Mouse (Mus musculus): Measurements from ENCODE around the gene Rock2.
"Not testable (repeated sequence)": the region's sequence is repeated elsewhere in the genome, so short reads cannot be mapped to it uniquely, and the experiment has no call there.

Rock2 gene

DNA sequence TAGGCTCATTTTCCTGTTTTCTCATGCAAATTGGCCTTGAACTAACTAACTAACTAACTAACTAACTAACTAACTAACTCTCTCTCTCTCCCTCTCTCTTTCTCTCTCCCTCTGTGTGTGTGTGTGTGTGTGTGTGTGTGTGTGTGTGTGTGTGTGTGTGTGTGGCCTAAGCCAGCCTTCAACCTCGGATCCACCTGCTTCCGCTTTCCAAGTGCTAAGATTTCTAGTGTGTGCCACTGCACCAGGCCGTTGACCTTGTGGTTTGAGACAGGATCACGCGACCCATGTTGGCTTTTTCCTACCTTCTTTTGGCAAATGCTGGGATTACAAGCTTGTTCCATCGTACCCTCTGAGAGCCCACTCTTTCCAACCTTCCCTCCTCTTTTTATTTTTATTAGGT, 105.9 kb downstream of the Rock2 start:
- DNase-seq = peak in 1 of 2 experiments; percentile 24

DNA sequence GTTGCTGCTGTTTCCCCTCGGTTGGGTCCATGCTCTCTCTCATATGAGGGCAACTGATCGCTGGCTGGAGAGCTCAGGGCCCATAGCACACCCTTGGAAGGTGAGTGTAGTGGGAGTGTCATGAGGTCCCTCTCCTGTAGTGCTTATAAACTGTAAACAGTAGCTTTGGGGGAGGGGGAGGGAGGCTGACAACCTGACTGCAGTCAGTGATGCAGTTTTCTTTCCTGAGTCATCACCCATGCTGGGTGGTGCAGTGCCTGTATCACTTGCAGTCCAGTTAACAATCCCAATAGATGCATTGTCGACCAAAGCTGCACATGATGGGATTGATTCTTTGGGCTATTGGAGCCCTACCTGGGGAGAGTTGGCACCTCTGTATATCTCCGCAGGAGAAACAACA, 106.5 kb downstream of the Rock2 start:
- DNase-seq = no peak

DNA sequence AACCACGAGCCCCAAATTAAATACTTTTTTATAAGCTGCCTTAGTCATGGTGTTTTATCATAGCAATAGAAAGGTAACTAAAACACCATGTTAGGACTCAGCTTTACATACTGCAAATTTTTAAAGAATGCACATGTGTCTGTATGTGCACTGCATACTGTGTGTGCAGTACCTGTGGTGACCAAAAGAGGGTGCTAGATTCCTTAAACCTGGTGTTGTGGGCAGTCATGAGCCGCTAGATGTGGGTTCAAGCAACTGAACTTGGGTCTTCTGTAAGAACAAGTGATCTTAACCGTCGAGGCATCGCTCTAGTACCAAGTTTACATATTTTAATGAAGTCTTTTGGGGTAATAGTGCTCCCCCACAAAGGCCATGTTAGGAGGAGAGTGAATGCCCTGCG, 114.8 kb downstream of the Rock2 start:
- no peak for DNase-seq

DNA sequence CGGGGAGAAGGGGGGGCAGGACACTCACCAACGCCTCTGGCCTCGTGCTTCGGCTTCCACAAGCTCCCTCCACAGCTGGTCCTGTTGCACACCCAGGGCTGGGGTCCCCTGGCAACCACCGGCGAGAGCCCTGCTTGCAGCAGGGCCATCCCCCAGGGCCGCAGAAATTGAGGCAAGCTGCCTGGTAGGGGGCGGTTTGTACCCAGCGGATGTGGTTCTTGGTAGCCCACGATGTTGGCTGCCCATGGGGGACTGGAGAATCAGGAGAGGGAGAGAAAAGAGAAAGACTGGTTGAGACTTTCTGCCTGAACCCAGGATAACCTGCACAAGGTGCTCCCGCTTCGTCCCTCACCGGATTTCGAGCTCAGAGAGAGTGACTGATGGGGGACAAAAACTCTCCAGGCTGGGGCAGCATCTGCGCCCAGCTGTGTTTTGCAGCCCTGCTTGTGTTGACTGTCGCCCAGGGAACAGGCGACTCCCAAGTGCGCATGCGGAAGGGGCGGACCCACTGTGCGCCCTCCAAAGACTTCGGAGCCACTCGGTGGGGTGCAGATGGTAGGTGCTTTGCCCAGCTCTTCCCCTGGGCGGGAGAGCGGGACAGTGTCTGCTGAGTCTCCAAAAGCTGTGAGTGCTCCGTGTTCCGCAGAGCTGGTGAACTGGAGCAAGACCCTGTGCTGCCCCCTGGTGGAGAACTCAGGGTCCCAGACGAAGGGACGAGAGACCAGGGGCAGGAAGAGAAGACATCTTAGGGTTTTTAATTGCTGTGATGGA, 116.6 kb downstream of the Rock2 start, which contains the start of gene 2410004P03Rik:
TSS of gene 2410004P03Rik (minus strand) at position 628 of the 771 bp plus-strand sequence.
- DNase-seq = peak; percentile 67 to 81

DNA sequence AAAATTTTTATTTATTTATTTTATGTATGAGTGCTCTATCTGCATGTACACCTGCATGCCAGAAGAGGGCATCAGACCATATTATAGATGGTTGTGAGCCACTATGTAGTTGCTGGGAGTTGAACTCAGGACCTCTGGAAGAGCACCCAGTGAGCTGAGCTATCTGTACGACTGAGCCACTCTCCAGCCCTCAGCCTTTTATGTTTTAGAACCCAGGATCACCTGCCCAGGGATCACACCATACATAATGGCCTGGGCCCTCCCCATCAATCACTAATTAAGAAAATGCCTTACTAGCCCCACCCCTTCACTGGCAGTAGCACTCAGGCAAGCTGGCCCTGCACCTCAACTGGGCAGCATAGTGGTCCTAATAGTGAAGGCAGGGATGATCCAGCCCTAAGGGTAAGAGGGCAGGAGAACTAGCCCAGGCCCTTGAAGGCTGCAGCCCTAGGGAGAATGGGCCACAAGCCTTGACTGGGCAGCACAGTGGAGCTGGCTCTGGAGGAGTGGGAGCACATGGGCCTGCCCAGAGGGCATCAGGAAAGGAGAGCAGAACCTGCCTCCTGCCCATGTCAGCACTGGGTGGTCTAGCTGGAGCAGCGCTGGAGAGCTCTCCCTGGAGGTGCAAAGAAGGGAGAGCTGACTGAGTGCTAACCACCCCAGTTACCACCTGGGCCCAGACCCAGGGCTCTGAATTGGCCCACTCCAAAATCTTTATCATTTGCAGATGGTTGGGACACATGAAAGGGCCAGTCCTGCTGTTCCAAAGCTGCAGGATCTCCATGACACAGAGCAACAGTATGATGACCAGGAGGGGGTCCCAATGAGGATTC, 117.6 kb downstream of the Rock2 start:
- DNase-seq = no peak

DNA sequence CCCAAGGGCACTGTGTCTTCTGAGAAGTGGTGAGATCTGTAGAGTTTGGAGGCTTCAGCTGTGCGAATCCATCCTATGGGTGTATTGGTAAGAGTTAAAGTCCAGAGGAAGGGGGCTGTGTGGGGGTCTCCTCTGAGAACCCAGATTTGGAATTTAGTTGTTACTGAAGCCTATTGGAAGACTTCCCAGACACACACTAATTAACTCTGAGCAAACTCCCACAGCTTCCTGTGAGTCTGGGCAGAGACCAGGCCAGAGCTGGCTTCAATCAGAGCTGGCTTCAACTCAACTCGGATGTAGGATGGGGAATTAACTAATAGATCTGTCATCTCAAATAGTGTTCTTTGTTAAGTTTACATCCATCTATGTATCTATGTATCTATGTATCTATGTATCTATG, 121.0 kb downstream of the Rock2 start:
- no peak for DNase-seq

DNA sequence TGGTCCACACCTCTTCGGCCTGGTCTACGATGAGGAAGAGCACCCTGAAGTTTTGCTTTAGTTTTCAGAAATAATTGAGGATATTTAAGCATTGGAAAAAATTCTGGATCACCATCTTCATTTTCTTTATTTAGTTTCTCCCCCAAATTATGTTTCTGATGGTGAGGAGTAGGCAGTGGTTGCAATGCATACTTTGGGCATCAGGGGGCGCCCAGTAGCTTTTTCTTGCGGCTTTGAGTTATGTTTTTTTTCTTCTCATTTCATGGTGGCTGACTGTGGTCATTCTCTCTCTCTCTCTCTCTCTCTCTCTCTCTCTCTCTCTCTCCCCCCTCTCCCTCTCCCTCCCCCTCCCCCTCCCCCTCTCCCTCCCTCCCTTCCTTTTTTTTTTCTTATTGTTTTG, 123.8 kb downstream of the Rock2 start:
- peak; percentile 41 to 80 for DNase-seq

DNA sequence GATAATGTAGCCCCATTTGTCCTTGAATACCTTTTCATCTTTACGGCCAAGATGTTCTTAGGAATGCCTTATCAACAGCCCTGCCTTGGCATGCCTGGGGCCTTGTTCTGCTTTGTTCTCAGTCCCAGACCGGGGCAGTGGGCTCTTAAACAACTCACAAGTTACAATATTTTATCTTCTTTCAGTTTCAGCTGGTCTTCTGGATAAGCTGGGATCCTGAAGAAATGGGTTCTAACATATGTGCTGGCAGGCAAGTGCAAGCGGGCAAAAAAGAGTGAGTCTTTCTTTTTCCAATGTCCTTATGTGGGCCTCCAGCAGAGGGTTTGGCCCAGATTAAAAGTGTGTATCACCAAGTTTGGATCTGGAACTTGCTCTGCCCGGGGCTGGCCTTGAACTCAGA, 126.4 kb downstream of the Rock2 start:
- DNase-seq = not testable (repeated sequence)

DNA sequence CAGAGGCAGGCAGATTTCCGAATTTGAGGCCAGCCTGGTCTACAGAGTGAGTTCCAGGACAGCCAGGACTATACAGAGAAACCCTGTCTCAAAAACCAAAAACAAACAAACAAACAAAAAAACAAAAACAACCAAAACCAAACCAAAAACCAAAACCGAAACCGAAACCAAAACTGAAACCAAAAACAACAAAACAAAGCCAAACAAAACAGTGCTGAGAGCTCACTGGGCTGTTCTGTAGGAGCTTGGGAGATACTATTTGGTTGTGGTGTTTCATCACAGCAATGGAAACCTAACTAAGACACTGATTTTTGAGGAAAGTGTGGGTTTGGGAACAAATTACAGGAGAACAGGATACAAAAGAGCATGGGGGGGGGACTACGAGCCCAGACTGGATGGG, 127.5 kb downstream of the Rock2 start:
- DNase-seq = no peak

DNA sequence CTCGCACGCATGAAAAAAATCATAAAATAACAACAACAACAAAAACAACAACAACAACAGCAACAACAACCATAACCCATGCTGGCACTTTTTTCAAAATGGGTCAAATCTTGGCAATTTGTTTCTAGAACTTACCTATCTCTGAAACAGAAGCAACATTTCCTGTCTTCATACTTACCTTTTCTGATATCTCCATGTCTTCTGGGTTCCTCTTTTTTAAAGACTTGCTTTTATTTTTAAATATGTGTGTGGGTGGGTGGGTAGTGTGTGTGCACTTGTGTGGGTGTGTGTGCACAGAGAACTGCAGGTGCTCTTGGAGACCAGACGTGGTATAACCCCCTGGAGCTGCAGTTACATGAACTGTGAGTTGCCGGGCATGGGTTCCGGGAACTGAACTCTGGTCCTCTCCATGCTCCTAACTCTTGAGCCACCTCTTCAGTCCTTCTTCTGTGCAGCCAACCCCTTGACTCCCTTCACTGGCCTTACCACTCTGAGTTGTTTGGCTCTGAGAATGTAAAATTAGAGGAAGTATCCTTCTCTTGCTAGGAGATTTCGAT, 129.9 kb downstream of the Rock2 start:
- no peak for DNase-seq

DNA sequence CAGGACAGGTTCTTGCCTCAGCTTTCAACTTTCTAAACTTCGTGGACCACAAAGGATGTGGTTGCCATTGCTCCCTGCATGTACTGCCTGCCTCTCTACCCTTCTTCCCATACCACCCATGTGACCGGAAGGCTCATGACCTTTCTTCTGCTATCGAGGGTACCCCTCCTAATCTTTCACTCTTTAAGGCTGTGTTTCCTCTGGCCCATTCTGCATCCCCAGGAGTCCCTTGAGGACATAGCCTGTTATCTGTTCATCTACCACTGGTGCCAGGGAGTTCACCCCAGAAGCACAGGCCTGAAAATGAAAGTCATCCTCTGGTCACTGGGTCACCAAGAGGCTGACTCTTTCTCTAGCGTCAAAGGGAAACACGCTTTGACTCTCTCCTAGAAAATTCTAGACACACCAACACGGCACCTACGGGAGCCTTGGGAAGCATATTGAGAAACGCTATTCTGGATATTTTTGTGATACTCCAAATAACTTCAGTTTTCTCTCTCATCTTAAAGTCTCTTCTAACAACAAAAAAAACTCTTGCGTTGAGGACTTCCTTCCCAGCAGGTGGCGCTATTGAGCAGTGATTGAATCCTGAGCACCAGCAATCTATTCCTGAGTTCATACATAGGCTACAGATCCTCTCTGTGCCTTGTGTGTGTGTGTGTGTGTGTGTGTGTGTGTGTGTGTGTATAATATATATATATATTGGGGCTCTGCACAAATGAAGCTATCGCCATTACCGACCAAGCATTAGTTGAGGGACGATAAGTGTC, 138.2 kb downstream of the Rock2 start:
- DNase-seq = peak; percentile 18 to 75

DNA sequence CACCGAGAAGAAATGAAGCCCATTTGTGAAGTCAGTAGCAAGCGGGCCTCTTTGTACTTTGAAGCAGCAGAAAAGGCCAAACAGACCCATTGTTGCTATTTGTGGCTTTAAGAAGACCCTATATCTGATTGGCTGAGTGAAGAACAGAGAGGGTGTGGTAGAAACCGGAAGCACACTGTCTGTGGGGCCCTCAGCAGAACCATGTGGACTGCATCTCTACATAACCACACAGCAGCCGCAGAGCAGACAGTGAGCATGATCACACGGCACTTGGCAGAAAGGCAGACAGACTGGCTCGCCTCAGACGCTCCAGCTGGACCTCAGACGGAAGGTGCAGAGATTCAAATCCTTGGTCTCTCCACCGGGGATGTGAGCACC, 138.8 kb downstream of the Rock2 start:
- no peak for DNase-seq

DNA sequence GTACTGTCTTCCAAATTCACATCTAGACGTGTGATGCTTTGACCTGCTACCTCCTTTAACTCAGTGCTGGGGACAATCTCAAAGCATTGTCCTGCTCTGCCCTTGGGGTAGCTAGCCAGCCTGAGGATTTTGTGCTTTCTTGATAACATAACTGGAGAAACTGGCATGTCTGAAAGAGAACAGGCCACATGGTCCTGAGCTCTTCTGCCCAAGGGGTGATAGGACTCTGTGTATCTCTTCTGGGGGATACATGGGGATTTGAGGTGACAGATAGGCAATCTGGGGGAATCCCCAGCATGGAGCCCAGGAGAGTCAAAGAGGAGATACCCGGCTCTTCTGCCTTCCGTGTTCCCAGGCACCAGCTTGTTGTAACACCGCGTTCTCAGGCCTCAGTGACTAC, 140.0 kb downstream of the Rock2 start:
- DNase-seq = no peak

DNA sequence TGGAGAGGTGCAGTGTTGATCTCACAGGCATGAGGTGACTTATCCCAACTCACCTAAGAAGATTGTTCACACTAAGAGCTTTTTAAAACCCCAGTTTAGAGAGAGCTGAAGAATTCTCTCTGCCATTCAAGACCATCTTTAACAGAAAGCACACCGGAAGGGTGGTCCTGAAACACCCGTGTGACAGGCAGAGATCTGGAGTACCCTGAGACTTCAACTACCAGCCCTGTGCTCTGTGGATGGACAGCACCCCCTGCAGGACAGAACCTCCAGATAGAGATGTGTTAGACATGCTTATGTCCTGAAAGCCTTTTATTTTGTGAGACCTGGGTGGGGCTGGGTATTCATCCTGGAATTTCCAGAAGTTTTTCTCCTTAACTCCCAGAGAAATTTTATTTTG, 140.4 kb downstream of the Rock2 start:
- DNase-seq = peak; percentile 22 to 69

DNA sequence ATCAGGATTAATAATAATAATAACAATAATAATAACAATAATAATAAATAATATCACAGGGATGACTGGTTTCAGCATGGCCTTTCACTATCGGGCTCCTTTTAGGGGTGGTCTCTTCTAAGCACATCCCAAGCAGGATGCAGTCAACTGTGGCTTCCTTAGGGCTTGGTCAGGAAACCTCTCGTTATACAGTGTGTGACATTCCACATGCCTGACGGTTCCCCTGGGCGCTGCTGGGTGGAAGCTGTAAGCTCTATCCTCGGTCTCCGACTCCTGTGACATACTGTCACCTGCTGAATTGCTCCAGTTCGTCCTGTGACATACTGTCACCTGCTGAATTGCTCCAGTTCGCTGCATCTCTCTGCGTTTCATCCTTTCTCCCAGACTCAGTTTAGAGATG, 141.8 kb downstream of the Rock2 start:
- DNase-seq = no peak

DNA sequence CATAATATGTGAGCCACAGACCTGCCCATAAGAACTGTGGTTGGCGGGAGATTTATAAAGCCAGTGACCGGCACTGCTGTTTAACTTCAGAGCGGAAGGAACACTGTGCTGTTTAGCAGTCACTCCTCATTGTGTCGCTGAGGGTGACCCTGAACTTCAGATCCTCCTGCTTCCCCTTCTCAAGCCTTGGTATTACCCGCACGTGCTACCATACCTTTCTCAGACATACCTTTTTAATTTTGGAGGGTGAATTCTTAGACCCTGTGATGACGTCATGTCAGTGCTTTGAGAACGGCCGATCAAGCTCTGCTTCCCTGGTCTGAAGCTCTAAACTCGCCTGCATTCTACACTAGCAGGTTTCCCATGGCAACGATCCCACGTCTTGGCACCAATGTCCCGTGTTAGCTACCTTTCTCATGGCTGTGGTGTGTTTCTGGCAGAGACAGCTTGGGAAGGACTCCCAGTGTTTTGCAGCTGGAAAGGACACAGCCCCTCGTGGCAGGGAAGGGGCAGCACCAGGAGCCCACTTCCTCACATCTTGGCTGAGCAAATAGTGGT, 142.4 kb downstream of the Rock2 start:
- no peak for DNase-seq

Data from spleen, adult 18-20 months (tissue).